In the genomic region with DNA sequence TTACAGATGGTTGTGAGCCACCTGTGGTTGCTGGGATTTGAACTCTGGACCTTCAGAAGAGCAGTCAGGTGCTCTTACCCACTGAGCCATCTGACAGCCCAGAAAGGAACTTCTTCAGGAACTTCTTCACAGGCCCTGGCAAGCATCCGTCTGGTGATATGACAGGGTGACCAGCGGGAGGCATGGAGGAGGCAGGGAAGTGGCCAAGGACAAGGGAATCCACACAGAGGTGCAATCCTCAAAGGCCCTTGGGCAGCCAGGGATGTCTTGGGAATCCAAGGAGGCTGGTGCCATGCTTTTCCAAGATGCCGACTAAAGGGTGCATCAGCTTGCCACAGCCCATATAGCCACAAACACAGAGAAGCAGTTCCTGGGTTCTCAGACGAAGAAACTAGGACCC, we compare ENCODE assay signal across 26 mouse cellular contexts.
"Had no signal": no experiment of that assay in that cellular context is flagged by ENCODE, and none has a peak within 500 bp of the region (broad histone marks: within the 10 kb centered on the region; RNA-seq: fewer than 3 reads in every experiment).

No protein-coding gene starts in this region.

- H3K27ac ChIP-seq: hindbrain, embryonic 12.5 days; hindbrain, embryonic 13.5 days; hindbrain, embryonic 14.5 days; hindbrain, postnatal 0 days; intestine, embryonic 15.5 days had no signal

- H3K27me3 ChIP-seq: heart, embryonic 12.5 days; heart, embryonic 15.5 days; hindbrain, embryonic 15.5 days; intestine, embryonic 15.5 days; kidney, embryonic 15.5 days had no signal

- H3K4me3 ChIP-seq: heart, embryonic 10.5 days; heart, embryonic 12.5 days; heart, embryonic 13.5 days; heart, embryonic 15.5 days; hindbrain, embryonic 12.5 days; hindbrain, embryonic 13.5 days; hindbrain, embryonic 15.5 days; intestine, embryonic 15.5 days; kidney, embryonic 15.5 days; layer of hippocampus, adult 2 months; left cerebral cortex, adult 2 months had no signal

- DNase-seq: heart, postnatal 10 days; heart, postnatal 14 days; heart, postnatal 4 days; kidney, adult 11 months; kidney, adult 18-20 months; kidney, adult 8-10 months; kidney, postnatal 10 days; kidney, postnatal 14 days; kidney, postnatal 36 days; kidney, postnatal 4 days; layer of hippocampus, adult 9-11 months; layer of hippocampus, postnatal 36 days had no signal

- H3K4me1 ChIP-seq: hindbrain, embryonic 12.5 days had no signal

- H3K36me3 ChIP-seq: heart, embryonic 10.5 days; heart, embryonic 12.5 days; heart, embryonic 13.5 days; heart, embryonic 15.5 days; hindbrain, embryonic 10.5 days; hindbrain, embryonic 12.5 days; hindbrain, embryonic 13.5 days; hindbrain, embryonic 15.5 days; intestine, embryonic 15.5 days; kidney, embryonic 15.5 days had no signal
